Mouse (Mus musculus) liver, embryonic 13.5 days (tissue): ENCODE measurements around the gene Ret. TPM values are rescaled to one million over a fixed set of nuclear protein-coding genes. Genes with fewer than 3 reads are reported as not detected.

Experiments
- polyA plus RNA-seq: library from polyadenylated mRNA; unstranded; fragments of >200 nt; fragmentation: Nextera tagmentation; extraction: Ambion mirVana; gene quantifications from 2 replicates; pipeline ENCODE4 v1.2.1, GENCODE M21; 2015

The Ret gene
- polyA plus RNA-seq, 1 experiment from 2014 or later: 0.02 TPM

Other genes with a start within 250 kb of the Ret start
- gene Rasgef1a, start 186.3 kb downstream of the Ret start, polyA plus RNA-seq: 0.05 and 0.06 TPM in 2 replicates
- gene Csgalnact2, start 58.6 kb downstream of the Ret start, polyA plus RNA-seq: 7.7 and 8.6 TPM in 2 replicates
- 23.1 and 30.0 TPM in 2 replicates for gene Bms1, start 221.8 kb upstream of the Ret start, polyA plus RNA-seq